Mouse (Mus musculus) lung, postnatal 10 days (tissue): Measurements from ENCODE around the gene Il1f9.
"Not testable (repeated sequence)": the region's sequence is repeated elsewhere in the genome, so short reads cannot be mapped to it uniquely, and the experiment has no call there.

Experiments
- DNase-seq: peaks from one replicate; pipeline ENCODE4 v3.0.0; 2021

The Il1f9 gene

GRCm38 (mm10) chr2:24186176-24186575 is at the start of gene Il1f9:
Il1f9 (plus strand) TSS chr2:24186476.
- DNase-seq: no peak

DNA sequence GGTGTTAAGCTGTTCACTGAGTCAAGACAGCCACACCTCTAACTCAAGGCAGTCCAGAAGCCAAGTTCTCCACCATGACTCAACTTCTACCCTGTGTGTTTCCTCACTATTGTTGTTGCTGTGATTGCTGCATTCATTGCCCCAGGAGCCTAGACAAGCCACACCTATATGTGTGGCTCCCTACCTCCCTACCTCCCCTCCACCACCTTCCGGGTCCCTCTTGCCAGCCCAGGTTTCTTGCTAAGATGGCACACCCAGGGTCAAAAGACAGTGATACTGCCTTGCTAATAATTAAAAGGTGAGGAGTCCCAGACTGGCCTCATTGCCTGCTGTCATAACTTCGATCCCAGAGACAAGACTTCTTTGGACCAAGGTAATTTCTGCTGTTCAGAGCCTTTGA is 33.4 kb upstream of the Il1f9 start, which contains the start of gene Il1f8:
Gene Il1f8 (plus strand): TSS at position 301 of the 400 bp plus-strand sequence.
- no peak for DNase-seq

- DNase-seq: peak; percentile 9
Observed at GRCm38 (mm10) chr2:24181683-24182331, 4.5 kb upstream of the Il1f9 start.

- DNase-seq: not testable (repeated sequence)
Observed at GRCm38 (mm10) chr2:24182423-24183147, 3.7 kb upstream of the Il1f9 start.

DNA sequence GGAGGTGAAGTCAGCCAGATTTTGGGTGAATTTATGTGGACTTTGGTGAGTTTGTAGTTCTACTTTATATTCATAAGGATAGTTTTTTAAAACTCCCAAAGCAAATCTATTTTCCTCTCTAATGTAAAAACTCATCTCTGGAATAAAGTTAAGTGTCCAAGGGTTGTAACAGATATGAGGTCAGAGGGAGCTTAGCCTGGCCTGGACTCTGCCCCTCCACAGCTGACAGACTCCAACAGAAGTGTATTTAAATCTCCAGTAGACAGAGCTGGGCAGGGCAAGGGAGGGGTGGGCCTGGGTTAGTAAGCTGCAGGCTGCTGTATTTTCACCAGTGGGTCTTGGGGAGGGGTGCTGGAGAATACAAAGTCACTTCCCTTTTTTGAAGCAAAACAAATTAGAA is 2.2 kb upstream of the Il1f9 start:
- not testable (repeated sequence) for DNase-seq

DNA sequence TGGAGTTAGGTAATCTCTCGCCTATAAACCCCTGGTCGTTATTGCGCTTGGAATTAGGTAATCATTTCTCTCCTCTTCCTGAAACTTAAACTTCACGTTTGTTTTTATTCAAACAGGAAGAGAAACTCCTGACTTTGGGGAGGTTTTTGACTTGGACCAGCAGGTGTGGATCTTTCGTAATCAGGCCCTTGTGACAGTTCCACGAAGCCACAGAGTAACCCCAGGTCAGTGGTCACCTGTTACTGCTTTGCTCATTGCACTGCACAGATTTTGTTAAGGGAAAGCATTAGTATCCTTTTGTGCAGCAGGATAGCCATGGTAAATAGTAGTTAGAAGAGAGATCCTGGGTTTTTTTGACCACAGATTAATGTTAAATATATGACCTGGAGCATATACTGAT is 1.3 kb downstream of the Il1f9 start:
- no peak for DNase-seq

DNA sequence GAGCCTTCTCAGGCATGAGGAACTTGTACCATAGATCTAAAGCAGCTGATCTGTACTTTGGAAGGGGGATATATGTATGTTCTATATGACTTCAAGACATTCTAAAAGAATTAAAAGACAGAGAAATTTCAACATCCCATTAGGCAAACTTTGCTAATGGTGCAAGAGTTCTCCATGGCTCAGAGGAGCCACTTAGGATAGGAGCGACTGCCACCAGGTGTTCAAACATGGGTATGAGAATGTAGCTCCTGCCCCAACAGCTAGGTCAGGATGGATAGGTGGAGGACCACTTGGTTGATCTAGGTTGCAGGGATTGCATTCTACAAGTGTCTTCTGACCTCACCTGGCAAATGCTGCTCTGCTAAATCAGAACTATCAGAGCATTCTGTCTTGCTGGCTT is 1.9 kb downstream of the Il1f9 start:
- peak; percentile 5 for DNase-seq

DNA sequence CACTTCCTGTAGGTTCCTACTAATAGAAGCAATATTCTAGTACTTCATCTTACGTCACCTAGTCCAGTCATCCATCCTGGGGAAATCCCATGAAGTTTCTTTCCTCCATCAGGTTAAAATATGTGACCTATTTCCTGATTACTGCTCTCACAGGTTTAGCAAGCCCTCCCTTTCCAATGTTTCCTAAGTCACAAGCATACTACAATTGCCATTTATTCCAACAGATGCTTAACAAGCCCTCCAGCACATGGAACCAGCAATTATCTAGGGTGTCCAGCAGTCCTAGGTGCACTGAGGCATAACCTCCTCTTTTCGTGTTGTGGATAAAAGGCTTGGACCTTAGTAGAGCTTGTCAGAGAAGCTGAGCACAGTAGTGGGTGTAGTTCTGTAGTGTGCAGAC is 28.8 kb downstream of the Il1f9 start, which contains the start of gene Il1f6:
Gene Il1f6 (plus strand): TSS at position 301 of the 400 bp plus-strand sequence.
- no peak for DNase-seq

DNA sequence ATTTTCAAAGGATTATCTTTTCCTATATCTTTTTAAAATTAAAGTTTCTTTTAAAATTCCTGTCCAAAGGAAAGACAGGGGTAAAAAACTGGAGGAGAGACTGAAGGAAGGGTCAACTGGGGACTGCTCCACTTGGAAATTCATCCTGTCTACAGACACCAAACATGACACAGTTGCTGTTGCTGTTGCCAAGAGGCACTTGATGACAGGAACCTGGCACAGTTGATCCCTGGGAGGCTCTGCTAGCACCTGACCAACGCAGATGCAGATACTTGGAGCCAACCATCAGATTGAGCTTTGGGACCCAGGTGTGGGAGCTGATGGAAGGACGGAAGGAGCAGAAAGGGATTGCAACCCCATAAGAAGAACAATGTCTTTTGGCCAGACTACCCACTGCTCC is 40.9 kb downstream of the Il1f9 start:
- no peak for DNase-seq
